Mouse (Mus musculus): ENCODE data around the gene Slc30a2.

The Slc30a2 gene

GRCm38 (mm10) chr4:134401856-134402570 is 59.0 kb downstream of the Slc30a2 start:
- no peak for DNase-seq

GRCm38 (mm10) chr4:134402571-134403262 is 59.7 kb downstream of the Slc30a2 start:
- no peak for DNase-seq

GRCm38 (mm10) chr4:134403721-134404120 is 60.7 kb downstream of the Slc30a2 start:
- no peak for DNase-seq
